Mouse (Mus musculus) heart, adult 2 months (tissue): ENCODE measurements around the gene Ppp1r10. TPM values are rescaled to one million over a fixed set of nuclear protein-coding genes. Genes with fewer than 3 reads are reported as not detected.

ENCODE experiments used
- DNase-seq, 2 experiments: peaks; one replicate each; pipeline ENCODE4 v3.0.0; 2021
- H3K27ac ChIP-seq: fragments of 200-600 bp; 2 replicates; pipeline ENCODE4 v1.8.1; 2022
- H3K27me3 ChIP-seq: fragments of 200-500 bp; 2 replicates; pipeline ENCODE4 v1.6.1; 2012; ENCODE audit warnings: mild to moderate bottlenecking, low read length, inconsistent platforms, mixed read lengths; ENCODE audit not compliant: control insufficient read depth, insufficient read depth
- H3K36me3 ChIP-seq: fragments of 200-500 bp; 2 replicates; pipeline ENCODE4 v1.6.1; 2012; ENCODE audit warnings: low read length, inconsistent platforms; ENCODE audit not compliant: control insufficient read depth, insufficient read depth
- H3K4me1 ChIP-seq: fragments of 200-500 bp; 2 replicates; pipeline ENCODE4 v1.6.1; 2011; ENCODE audit warnings: low read length; ENCODE audit not compliant: control insufficient read depth, insufficient read depth
- H3K4me3 ChIP-seq: fragments of 200-600 bp; 2 replicates; pipeline ENCODE4 v1.8.1; 2022
- H3K79me2 ChIP-seq: fragments of 200-500 bp; replicated peaks from 2 replicates; pipeline ENCODE4 v1.6.1; 2012; ENCODE audit warnings: mild to moderate bottlenecking, inconsistent platforms, low read length, moderate library complexity, mixed read lengths; ENCODE audit not compliant: control insufficient read depth, insufficient read depth
- H3K9ac ChIP-seq: fragments of 200-500 bp; 2 replicates; pipeline ENCODE4 v1.6.1; 2012; ENCODE audit warnings: low read depth, mild to moderate bottlenecking, control low read depth, inconsistent platforms, low read length, mixed read lengths
- CTCF ChIP-seq: fragments of 200-600 bp; IDR thresholded peaks from 2 replicates; pipeline ENCODE4 v1.8.1; 2022; ENCODE audit warnings: antibody characterized with exemption, mild to moderate bottlenecking, moderate library complexity
- EP300 ChIP-seq: fragments of 200-500 bp; IDR thresholded peaks from 2 replicates; pipeline ENCODE4 v1.6.1; 2011; ENCODE audit warnings: low read depth, low read length, control low read depth; ENCODE audit not compliant: insufficient read depth
- POLR2A ChIP-seq: fragments of 200-500 bp; IDR thresholded peaks from 2 replicates; pipeline ENCODE4 v1.6.1; 2011; ENCODE audit warnings: mild to moderate bottlenecking, low read depth, low read length, control low read depth; ENCODE audit not compliant: insufficient read depth
- WGBS: fragments of 180-500 bp; shearing (Covaris S2); methylation state at CpG from one replicate; pipeline ENCODE4 v1.1.7; 2018; 5-methylcytosine and 5-hydroxymethylcytosine counted together
- intact Hi-C: fragments of 180-260 bp; cut with DNase I; formaldehyde crosslinking; loops from one replicate; pipeline ENCODE4 v1.15.1; 2025
- polyA plus RNA-seq: library from polyadenylated mRNA; depleted of rRNA; stranded (reverse); fragments of >200 nt; gene quantifications from 2 replicates; pipeline ENCODE4 v1.2.3, GENCODE M21; 2012
- total RNA-seq, 2 experiments: library from RNA; stranded (reverse); gene quantifications; 2 replicates each; pipeline ENCODE4 v1.2.3; 2021

Ppp1r10 gene
- total and polyA plus RNA-seq, 3 experiments: 18.1 to 40.9 (median 26.4) TPM

- H3K9ac ChIP-seq: no peak overlapping the region
- TF ChIP-seq CTCF (no peak), EP300 (no peak), POLR2A (no peak)
- H3K4me3 ChIP-seq: no peak overlapping the region
- intact Hi-C loops: no loop called here
- no peak for DNase-seq
- H3K27ac ChIP-seq: no peak overlapping the region
- 54% methylated on average over 4 of the region's 4 CpGs for WGBS
- peaks cover 6% of the 10 kb centered on the region for H3K4me1 ChIP-seq
- no peaks in the 10 kb centered on the region for H3K27me3 ChIP-seq
- peaks cover 11% of the 10 kb centered on the region for H3K36me3 ChIP-seq
- H3K79me2 ChIP-seq: no peaks in the 10 kb centered on the region
Measured at GRCm38 (mm10) chr17:35921710-35922109, 5.5 kb downstream of the Ppp1r10 start.

GRCm38 (mm10) chr17:35922566-35922965 lies 6.3 kb downstream of the Ppp1r10 start:
- 69% methylated on average over 3 of the region's 3 CpGs for WGBS
- Histone ChIP-seq H3K79me2 (no peaks in the 10 kb centered on the region), H3K9ac (no peak overlapping the region), H3K36me3 (peaks cover 11% of the 10 kb centered on the region), H3K27ac (no peak overlapping the region), H3K27me3 (no peaks in the 10 kb centered on the region), H3K4me3 (no peak overlapping the region), H3K4me1 (peaks cover 6% of the 10 kb centered on the region)
- DNase-seq: no peak
- intact Hi-C loops: no loop called here
- no peak for TF ChIP-seq EP300
- TF ChIP-seq POLR2A: no peak
- no peak for TF ChIP-seq CTCF

GRCm38 (mm10) chr17:35923281-35923680 lies 7.0 kb downstream of the Ppp1r10 start:
- DNase-seq: no peak
- Histone ChIP-seq H3K27me3 (no peaks in the 10 kb centered on the region), H3K4me1 (peaks cover 6% of the 10 kb centered on the region), H3K79me2 (no peaks in the 10 kb centered on the region), H3K9ac (no peak overlapping the region), H3K27ac (no peak overlapping the region), H3K36me3 (peaks cover 11% of the 10 kb centered on the region), H3K4me3 (no peak overlapping the region)
- intact Hi-C loops: no loop called here
- WGBS: 80% methylated on average over 4 of the region's 4 CpGs
- no peak for TF ChIP-seq POLR2A
- TF ChIP-seq CTCF: no peak
- TF ChIP-seq EP300: no peak

- Histone ChIP-seq H3K27me3 (no peaks in the 10 kb centered on the region), H3K9ac (no peak overlapping the region), H3K4me3 (no peak overlapping the region), H3K4me1 (no peaks in the 10 kb centered on the region; the same call in 1 of the 2 replicates), H3K27ac (no peak overlapping the region), H3K36me3 (no peaks in the 10 kb centered on the region; the same call in 1 of the 2 replicates), H3K79me2 (no peaks in the 10 kb centered on the region)
- 2% methylated on average over 1 of the region's 1 CpGs for WGBS
- no peak for DNase-seq
- intact Hi-C loops: no loop called here
- TF ChIP-seq POLR2A (no peak), CTCF (no peak), EP300 (no peak)
Measured at GRCm38 (mm10) chr17:35927471-35927870, 11.2 kb downstream of the Ppp1r10 start.

- H3K27me3 ChIP-seq: no peaks in the 10 kb centered on the region
- WGBS: 96% methylated on average over 2 of the region's 2 CpGs
- H3K4me1 ChIP-seq: no peaks in the 10 kb centered on the region
- TF ChIP-seq EP300: no peak
- TF ChIP-seq POLR2A: no peak
- TF ChIP-seq CTCF: no peak
- no peaks in the 10 kb centered on the region; the same call in 1 of the 2 replicates for H3K36me3 ChIP-seq
- H3K4me3 ChIP-seq: no peak overlapping the region
- intact Hi-C loops: no loop called here
- no peak overlapping the region for H3K27ac ChIP-seq
- no peak overlapping the region for H3K9ac ChIP-seq
- no peaks in the 10 kb centered on the region for H3K79me2 ChIP-seq
- no peak for DNase-seq
Measured at GRCm38 (mm10) chr17:35929534-35929933, 13.3 kb downstream of the Ppp1r10 start.

GRCm38 (mm10) chr17:35930627-35931026 lies 14.4 kb downstream of the Ppp1r10 start:
- no peak overlapping the region for H3K9ac ChIP-seq
- intact Hi-C loops: loop anchor here (10.0 kb wide), 1 partner anchor 134 kb away; no protein-coding TSS in a partner anchor
- WGBS: 93% methylated on average over 12 of the region's 12 CpGs
- H3K36me3 ChIP-seq: no peaks in the 10 kb centered on the region; the same call in 1 of the 2 replicates
- TF ChIP-seq POLR2A (no peak), CTCF (no peak), EP300 (no peak)
- no peaks in the 10 kb centered on the region for H3K27me3 ChIP-seq
- no peaks in the 10 kb centered on the region for H3K79me2 ChIP-seq
- no peaks in the 10 kb centered on the region for H3K4me1 ChIP-seq
- no peak overlapping the region for H3K4me3 ChIP-seq
- no peak for DNase-seq
- H3K27ac ChIP-seq: no peak overlapping the region
